Mouse (Mus musculus) lung, adult 2 months (tissue): ENCODE measurements around the gene Lin7c. TPM values are rescaled to one million over a fixed set of nuclear protein-coding genes. Genes with fewer than 3 reads are reported as not detected.
A peak's percentile ranks its signal among the peaks of the same experiment; 100 is the strongest.

Experiments
- DNase-seq: peaks from one replicate; pipeline ENCODE4 v3.0.0; 2022
- H3K4me1 ChIP-seq: fragments of 200-500 bp; 2 replicates; pipeline ENCODE4 v1.6.1; 2011; ENCODE audit warnings: low read length; ENCODE audit not compliant: control insufficient read depth, insufficient read depth
- H3K4me3 ChIP-seq: fragments of 200-500 bp; replicated peaks from 2 replicates; pipeline ENCODE3; 2011; ENCODE audit warnings: low read depth, mild to moderate bottlenecking, control low read depth, low read length; ENCODE audit errors: extremely low read depth
- CTCF ChIP-seq: fragments of 200-500 bp; IDR thresholded peaks from 2 replicates; pipeline ENCODE4 v1.5.1; 2011; ENCODE audit warnings: mild to moderate bottlenecking, low read length, control low read depth; ENCODE audit not compliant: insufficient read depth
- POLR2A ChIP-seq: fragments of 200-500 bp; IDR thresholded peaks from 2 replicates; pipeline ENCODE4 v1.6.1; 2011; ENCODE audit warnings: low read depth, mild to moderate bottlenecking, control low read depth, low read length, borderline replicate concordance; ENCODE audit errors: extremely low read depth
- WGBS: fragments of 180-500 bp; shearing (Covaris S2); methylation state at CpG from one replicate; pipeline ENCODE4 v1.1.7; 2018; 5-methylcytosine and 5-hydroxymethylcytosine counted together
- polyA plus RNA-seq: library from polyadenylated mRNA; depleted of rRNA; stranded (reverse); fragments of >200 nt; gene quantifications from 2 replicates; pipeline ENCODE4 v1.2.3, GENCODE M21; 2012

Lin7c gene
- polyA plus RNA-seq, 1 experiment: 12.5 TPM

GRCm38 (mm10) chr2:109914601-109915000, 23.9 kb downstream of the Lin7c start:
- TF ChIP-seq CTCF (no peak), POLR2A (no peak)
- DNase-seq: no peak
- Histone ChIP-seq H3K4me1 (0 out of 2 replicates have a peak, but pooled peaks cover 2% of the 10 kb centered on the region), H3K4me3 (no peak overlapping the region)

DNA sequence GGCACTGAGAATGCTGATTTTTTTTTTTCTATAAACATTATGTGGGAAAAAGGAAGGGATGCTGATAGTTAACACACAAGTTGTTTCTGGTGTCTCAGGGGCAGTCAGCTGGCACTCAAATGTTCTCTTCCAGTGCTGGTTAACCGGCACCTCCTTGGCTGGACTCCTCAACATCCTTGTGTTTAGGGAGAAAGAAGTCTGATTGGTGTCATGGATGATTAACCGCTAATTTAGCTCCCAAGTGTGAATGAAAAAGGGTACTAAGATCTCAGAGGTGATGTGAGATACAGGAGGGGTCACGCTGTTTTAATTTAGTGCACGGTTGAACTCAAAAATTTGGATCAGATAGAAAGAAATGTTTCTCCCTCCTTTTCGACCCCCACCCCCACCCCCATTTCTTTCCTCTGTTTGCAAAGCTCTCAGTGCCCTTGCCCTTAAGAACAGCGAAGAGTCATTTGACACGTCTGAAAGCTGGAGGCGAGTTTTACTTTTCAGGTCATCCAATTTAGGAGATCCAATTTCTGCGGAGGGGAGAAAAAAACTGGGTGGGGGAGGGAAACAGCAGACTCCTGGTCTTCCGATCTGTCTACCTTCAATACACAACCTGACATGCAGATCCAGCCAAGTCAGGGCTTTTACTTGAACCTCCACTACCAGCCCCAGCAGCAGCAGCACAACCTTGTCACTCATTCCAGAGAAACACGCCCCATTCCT, 26.3 kb downstream of the Lin7c start:
- WGBS: 19% methylated on average over 11 of the region's 11 CpGs
- no peak overlapping the region for H3K4me3 ChIP-seq
- no peak for DNase-seq
- H3K4me1 ChIP-seq: 0 out of 2 replicates have a peak, but pooled peaks cover 2% of the 10 kb centered on the region
- TF ChIP-seq CTCF (no peak), POLR2A (no peak)

GRCm38 (mm10) chr2:109917496-109918413, 27.1 kb downstream of the Lin7c start, which contains the start of gene Lgr4:
TSS of gene Lgr4 (plus strand) at chr2:109917647.
- H3K4me1 ChIP-seq: 0 out of 2 replicates have a peak, but pooled peaks cover 2% of the 10 kb centered on the region
- TF ChIP-seq CTCF (no peak), POLR2A (peak; percentile 47; the same call in 1 of the 2 replicates)
- H3K4me3 ChIP-seq: peak within 1 kb of the TSS; percentile 62
- WGBS: under 1% methylated on average over 111 of the region's 111 CpGs
- DNase-seq: peak; percentile 91

DNA sequence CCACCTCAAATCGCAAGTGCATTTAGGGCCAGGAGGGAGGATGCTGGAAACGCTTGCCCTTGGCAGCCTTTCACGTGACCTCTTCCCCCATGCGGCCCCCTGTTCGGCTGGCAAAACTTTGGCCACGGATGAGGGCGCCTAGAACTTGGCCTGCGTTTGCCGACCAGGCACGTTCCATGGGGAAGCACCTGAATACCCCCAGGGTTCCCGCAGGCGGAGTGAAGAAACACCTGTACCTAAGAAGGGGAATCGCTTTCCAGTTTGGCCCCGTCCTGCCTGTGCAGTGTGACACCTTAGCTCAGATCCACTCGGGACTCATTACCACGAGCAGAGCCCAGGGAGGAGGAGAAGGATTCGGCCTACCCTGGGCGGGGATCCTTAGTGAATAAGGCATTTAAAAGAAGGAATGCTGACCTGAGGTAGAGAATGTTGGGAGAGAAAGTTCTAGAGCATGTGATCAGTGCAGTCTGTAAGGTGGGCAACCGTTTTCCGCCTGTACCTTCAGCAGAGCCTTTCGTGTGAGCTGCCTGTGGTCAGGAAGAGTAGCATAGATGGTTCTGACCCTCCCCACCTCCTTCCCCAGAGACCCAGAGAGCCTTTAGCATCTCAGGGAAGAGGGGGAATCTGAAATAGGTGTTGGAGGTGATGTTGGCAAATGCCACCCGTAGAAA, 28.1 kb downstream of the Lin7c start:
- peak; percentile 10 for DNase-seq
- 0 out of 2 replicates have a peak, but pooled peaks cover 2% of the 10 kb centered on the region for H3K4me1 ChIP-seq

DNA sequence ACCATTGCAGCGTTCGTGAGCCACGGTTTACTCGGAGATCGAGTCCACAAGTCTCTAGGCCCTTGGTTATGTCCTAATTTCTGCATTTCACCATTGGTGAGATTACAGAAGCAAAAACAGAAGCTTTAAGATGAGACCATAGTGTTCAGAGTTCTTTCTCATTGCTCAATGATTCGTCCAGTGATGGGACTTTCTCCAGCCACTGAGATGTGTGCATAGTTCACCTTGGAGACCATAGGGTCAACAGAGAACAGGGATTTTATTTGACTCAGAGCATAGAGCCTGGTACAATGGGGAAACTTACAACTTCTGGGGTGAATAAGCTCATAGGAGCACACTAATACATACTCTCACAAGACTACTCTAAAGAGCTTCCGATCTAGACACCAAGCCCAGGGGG, 29.8 kb downstream of the Lin7c start:
- H3K4me3 ChIP-seq: no peak overlapping the region
- 81% methylated on average over 7 of the region's 7 CpGs for WGBS
- no peak for DNase-seq
- H3K4me1 ChIP-seq: 0 out of 2 replicates have a peak, but pooled peaks cover 2% of the 10 kb centered on the region
- no peak for TF ChIP-seq POLR2A
- TF ChIP-seq CTCF: no peak

More for the DNA sequence above, 28.1 kb downstream of the Lin7c start:
- no peak overlapping the region for H3K4me3 ChIP-seq
- 29% methylated on average over 22 of the region's 22 CpGs for WGBS
- no peak for TF ChIP-seq CTCF
- TF ChIP-seq POLR2A: no peak

DNA sequence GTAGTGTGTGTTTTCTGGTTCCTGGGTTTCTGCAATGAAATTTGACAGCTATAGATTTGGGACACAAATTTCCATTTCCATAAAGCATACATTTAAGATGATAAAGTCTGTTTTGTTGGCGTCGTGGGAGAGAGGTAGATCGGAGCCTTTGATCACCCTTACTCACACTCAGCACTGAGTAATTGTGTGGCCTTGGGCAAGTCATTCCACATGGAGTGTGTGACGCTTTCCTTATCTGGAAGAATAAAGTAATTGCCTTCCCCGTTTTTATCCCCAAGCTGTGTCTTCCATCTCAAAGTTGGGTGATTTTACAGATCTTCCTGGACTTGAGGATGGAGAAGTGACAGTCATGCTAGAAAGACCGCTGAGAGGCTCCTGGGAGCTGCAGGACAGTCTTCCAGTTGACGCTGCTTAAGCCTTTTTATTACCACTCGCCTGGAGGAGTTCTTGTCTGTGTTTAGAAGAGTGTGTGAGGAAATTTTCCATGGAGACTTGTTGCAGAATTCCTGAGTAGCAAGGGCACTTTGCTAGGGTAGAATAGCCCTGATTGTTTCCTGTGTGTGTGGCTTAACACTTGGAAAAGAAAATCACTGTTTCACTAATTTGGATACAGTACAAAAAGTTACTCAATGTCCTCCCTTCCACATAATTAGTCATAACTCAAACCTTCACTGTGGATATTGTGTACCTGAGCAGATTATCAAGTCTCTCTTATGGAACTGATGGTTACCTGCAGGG, 30.8 kb downstream of the Lin7c start:
- TF ChIP-seq CTCF (no peak), POLR2A (no peak)
- 77% methylated on average over 8 of the region's 8 CpGs for WGBS

GRCm38 (mm10) chr2:109922306-109922705, 31.7 kb downstream of the Lin7c start:
- TF ChIP-seq CTCF (no peak), POLR2A (no peak)
- 0 out of 2 replicates have a peak, but pooled peaks cover 2% of the 10 kb centered on the region for H3K4me1 ChIP-seq
- no peak overlapping the region for H3K4me3 ChIP-seq
- DNase-seq: no peak
- 88% methylated on average over 3 of the region's 3 CpGs for WGBS

More for the DNA sequence above, 30.8 kb downstream of the Lin7c start:
- no peak for DNase-seq
- H3K4me3 ChIP-seq: no peak overlapping the region
- 0 out of 2 replicates have a peak, but pooled peaks cover 2% of the 10 kb centered on the region for H3K4me1 ChIP-seq

- TF ChIP-seq CTCF (no peak), POLR2A (no peak)
- H3K4me1 ChIP-seq: 0 out of 2 replicates have a peak, but pooled peaks cover 2% of the 10 kb centered on the region
- H3K4me3 ChIP-seq: no peak overlapping the region
- 91% methylated on average over 3 of the region's 3 CpGs for WGBS
- no peak for DNase-seq
These were observed 32.4 kb downstream of the Lin7c start for GRCm38 (mm10) chr2:109923031-109923430.
